Mouse (Mus musculus): Measurements from ENCODE around the gene Erg28. TPM values are rescaled to one million over a fixed set of nuclear protein-coding genes. Genes with fewer than 3 reads are reported as not detected.
A peak's percentile ranks its signal among the peaks of the same experiment; 100 is the strongest.

The Erg28 gene
- 89.0 and 101 TPM in 2 replicates for polyA plus RNA-seq (2014; fragmentation: Nextera tagmentation; extraction: Ambion mirVana)

DNA sequence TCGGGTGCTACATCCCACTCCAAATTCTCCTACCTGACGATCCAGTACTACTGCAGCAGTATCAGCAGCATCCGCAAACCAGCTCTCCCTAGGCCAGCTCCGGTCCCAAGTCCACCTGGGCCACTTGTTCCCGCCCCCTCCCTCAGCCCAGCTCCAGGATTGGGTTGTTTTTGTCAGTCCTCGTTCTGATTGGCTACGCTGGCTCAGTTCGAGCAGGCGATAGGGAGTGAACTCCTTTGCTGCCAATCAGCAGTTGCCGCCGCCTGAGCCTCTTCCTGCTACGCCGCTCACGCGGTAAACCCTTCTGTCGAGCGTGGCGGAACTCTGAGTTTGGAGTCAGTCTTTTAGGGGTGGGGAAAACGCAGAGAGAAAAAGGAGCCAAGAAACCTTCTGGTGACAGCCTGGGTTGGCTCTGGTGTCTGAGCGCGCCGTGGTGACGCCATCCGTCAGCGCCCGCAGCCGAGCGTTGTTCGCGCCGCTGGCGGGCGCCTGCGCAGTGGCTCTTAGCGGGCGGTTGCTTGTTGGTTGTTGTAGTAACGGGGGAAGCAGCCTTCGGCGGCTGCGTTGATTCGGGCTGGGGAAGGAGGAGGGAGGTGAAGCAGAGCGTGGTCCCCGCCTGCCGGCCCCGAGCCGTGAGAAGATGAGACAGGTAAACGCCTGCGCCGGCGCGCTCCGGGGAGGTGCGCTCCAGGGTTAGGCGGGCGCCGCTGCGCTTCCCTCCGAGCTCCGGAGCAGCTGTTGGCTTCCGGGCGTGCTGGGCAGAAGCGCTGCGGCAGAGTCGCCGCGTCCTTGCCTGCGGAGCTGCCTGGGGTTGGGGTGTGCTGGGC is at the start of gene Erg28, which contains the start of gene Ttll5:
TSS of gene Erg28 (minus strand) at position 113 of the 827 bp plus-strand sequence.
TSS of gene Ttll5 (plus strand) at position 222 of the 827 bp plus-strand sequence.
- DNase-seq (ENCODE audit: low spot score) (peak; percentile 95), ATAC-seq (ENCODE audit: low FRiP score) (peak; percentile 98)
- H3K4me3 ChIP-seq (replicated peaks; ENCODE audit: low read length), result peak within 1 kb of the TSS; percentile 71
- H3K36me3 ChIP-seq (replicated peaks; ENCODE audit: control insufficient read depth, insufficient read depth), result peaks cover 22% of the 10 kb centered on the region
- WGBS, result under 1% methylated on average over 67 of the region's 67 CpGs
- peak within 1 kb of the TSS; percentile 88 for H3K4me2 ChIP-seq (replicated peaks)
- H3K9me3 ChIP-seq (ENCODE audit: control insufficient read depth, low read length), result no peaks in the 10 kb centered on the region
- no peaks in the 10 kb centered on the region for H3K27me3 ChIP-seq (ENCODE audit: control insufficient read depth, insufficient read depth, low read length)
- peak within 1 kb of the TSS; percentile 95 for H3K27ac ChIP-seq
- peaks cover 20% of the 10 kb centered on the region for H3K4me1 ChIP-seq (replicated peaks; ENCODE audit: control insufficient read depth, insufficient read depth, low read length)
- H3K9ac ChIP-seq, result peak within 1 kb of the TSS; percentile 70

DNA sequence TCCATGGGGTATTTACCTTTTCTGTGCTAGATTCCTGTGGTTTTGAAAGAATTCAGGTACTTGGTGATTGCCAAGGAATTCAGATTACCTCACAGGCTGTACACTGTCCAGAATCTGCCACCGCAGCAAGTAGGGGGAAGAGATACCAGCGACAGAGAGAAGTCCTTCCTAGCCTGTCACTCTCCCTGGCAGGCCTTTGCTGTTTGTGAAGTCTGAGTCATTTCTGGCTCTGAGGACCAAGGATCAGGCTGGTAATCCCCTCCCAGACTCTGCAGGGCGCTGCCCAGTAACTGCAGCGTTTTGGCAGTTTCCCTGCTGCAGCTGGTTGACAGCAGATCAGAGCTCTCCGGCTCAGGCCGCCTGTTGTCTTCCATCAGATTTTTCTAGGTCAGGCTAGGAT is 45.1 kb upstream of the Erg28 start:
- Histone ChIP-seq H3K4me1 (replicated peaks; ENCODE audit: control insufficient read depth, insufficient read depth, low read length) (no peaks in the 10 kb centered on the region), H3K27ac (no peak overlapping the region), H3K27me3 (ENCODE audit: control insufficient read depth, insufficient read depth, low read length) (no peaks in the 10 kb centered on the region), H3K4me3 (replicated peaks; ENCODE audit: low read length) (no peak overlapping the region), H3K9ac (no peak overlapping the region), H3K9me3 (ENCODE audit: control insufficient read depth, low read length) (no peaks in the 10 kb centered on the region), H3K4me2 (replicated peaks) (no peak overlapping the region), H3K36me3 (replicated peaks; ENCODE audit: control insufficient read depth, insufficient read depth) (0 out of 2 replicates have a peak, but pooled peaks cover 3% of the 10 kb centered on the region)
- ATAC-seq (ENCODE audit: low FRiP score) (no peak), DNase-seq (ENCODE audit: low spot score) (no peak)
- 50% methylated on average over 6 of the region's 6 CpGs for WGBS

DNA sequence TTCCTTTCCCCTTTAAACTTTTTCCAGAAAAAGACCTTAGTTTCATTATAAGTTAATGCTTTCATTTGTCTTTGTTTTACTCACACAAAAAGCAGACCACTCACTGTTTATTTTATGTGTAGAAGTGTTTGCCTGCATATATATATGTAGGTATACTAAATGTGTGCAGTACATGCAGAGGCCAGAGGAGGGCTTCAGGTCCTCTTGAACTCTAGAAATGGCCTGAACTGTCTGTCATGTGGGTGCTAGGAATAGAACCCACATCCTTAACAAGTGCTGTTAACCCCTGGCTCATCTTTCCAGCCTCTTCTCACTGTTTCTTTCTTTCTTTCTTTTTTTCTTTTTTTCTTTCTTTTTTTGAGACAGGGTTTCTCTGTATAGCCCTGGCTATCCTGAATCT is 42.8 kb upstream of the Erg28 start:
- Histone ChIP-seq H3K4me2 (replicated peaks) (no peak overlapping the region), H3K9me3 (ENCODE audit: control insufficient read depth, low read length) (no peaks in the 10 kb centered on the region), H3K4me1 (replicated peaks; ENCODE audit: control insufficient read depth, insufficient read depth, low read length) (no peaks in the 10 kb centered on the region), H3K27me3 (ENCODE audit: control insufficient read depth, insufficient read depth, low read length) (no peaks in the 10 kb centered on the region), H3K36me3 (replicated peaks; ENCODE audit: control insufficient read depth, insufficient read depth) (peaks cover 14% of the 10 kb centered on the region; the same call in 1 of the 2 replicates), H3K9ac (no peak overlapping the region), H3K27ac (no peak overlapping the region), H3K4me3 (replicated peaks; ENCODE audit: low read length) (no peak overlapping the region)
- ATAC-seq (ENCODE audit: low FRiP score) (no peak), DNase-seq (ENCODE audit: low spot score) (no peak)

DNA sequence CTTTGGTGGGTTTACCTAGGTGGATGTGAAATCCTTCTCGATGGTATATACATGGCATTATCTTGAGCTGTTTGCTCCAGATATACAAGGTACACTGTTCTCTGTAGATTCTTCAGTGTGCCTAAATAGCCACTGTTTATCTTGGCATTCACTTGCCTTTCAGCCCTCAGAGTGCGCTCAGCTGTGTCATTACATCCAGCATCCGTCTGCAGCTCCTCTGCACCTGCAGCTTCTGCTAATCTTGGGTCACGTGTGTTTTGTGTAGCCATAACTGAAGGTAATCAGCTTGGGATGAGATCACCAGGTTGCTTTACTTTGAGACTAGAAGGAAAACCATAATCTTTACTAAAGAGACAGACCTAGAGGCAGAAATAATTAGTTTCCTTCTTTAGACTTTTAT is 42.3 kb upstream of the Erg28 start:
- Histone ChIP-seq H3K4me1 (replicated peaks; ENCODE audit: control insufficient read depth, insufficient read depth, low read length) (no peaks in the 10 kb centered on the region), H3K4me2 (replicated peaks) (no peak overlapping the region), H3K9ac (no peak overlapping the region), H3K27ac (no peak overlapping the region), H3K9me3 (ENCODE audit: control insufficient read depth, low read length) (no peaks in the 10 kb centered on the region), H3K36me3 (replicated peaks; ENCODE audit: control insufficient read depth, insufficient read depth) (peaks cover 14% of the 10 kb centered on the region; the same call in 1 of the 2 replicates), H3K27me3 (ENCODE audit: control insufficient read depth, insufficient read depth, low read length) (no peaks in the 10 kb centered on the region), H3K4me3 (replicated peaks; ENCODE audit: low read length) (no peak overlapping the region)
- ATAC-seq (ENCODE audit: low FRiP score) (no peak), DNase-seq (ENCODE audit: low spot score) (no peak)
- WGBS, result 73% methylated on average over 4 of the region's 4 CpGs

DNA sequence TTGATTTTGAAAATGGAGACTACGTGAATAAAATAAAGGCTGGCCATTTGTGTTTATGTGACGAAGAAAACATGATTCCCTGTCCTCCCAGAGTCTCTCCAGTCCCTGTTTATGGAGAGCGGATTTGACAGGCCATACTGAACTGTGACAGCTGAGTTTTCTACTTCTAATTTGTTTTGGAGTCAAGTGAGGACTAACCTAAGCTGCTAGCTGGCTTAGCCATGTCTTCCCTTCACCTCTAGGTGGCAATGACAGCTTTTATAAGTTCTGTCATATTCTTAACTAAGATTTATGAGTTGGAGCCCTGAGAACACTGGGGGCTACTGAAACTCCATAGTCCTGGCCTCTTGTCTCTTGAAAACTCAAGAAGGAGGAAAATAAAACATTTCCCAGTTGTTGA is 41.2 kb upstream of the Erg28 start:
- WGBS, result 88% methylated on average over 3 of the region's 3 CpGs
- H3K27me3 ChIP-seq (ENCODE audit: control insufficient read depth, insufficient read depth, low read length), result no peaks in the 10 kb centered on the region
- no peak overlapping the region for H3K27ac ChIP-seq
- H3K9ac ChIP-seq, result no peak overlapping the region
- no peaks in the 10 kb centered on the region for H3K4me1 ChIP-seq (replicated peaks; ENCODE audit: control insufficient read depth, insufficient read depth, low read length)
- DNase-seq (ENCODE audit: low spot score) (peak; percentile 67), ATAC-seq (ENCODE audit: low FRiP score) (0 out of 2 replicates have a peak, but pooled peaks have one; percentile 27)
- no peak overlapping the region for H3K4me3 ChIP-seq (replicated peaks; ENCODE audit: low read length)
- peaks cover 19% of the 10 kb centered on the region; the same call in 1 of the 2 replicates for H3K36me3 ChIP-seq (replicated peaks; ENCODE audit: control insufficient read depth, insufficient read depth)
- H3K4me2 ChIP-seq (replicated peaks), result no peak overlapping the region
- H3K9me3 ChIP-seq (ENCODE audit: control insufficient read depth, low read length), result no peaks in the 10 kb centered on the region

DNA sequence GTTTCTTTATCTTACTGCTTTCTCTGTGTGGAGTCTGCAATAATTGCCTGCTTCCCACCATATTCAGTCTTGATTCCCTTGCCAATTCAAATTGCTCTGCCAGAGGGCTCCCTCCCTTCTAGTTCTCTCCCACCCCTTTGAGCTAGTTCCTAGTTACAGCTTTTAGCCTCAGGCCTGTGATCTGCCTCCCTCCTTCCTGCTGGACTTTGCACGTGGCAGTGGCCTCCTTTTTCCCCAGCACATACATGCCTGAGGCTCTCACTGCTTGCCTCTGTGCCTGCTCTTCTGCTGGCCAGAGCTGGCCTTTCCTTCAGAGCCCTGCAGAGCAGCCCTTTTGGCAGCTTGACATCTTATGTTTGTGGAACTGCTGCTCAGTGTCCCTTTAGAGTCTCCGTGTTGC is 38.2 kb upstream of the Erg28 start:
- no peak for ATAC-seq (ENCODE audit: low FRiP score)
- no peaks in the 10 kb centered on the region for H3K27me3 ChIP-seq (ENCODE audit: control insufficient read depth, insufficient read depth, low read length)
- no peak overlapping the region for H3K4me3 ChIP-seq (replicated peaks; ENCODE audit: low read length)

DNA sequence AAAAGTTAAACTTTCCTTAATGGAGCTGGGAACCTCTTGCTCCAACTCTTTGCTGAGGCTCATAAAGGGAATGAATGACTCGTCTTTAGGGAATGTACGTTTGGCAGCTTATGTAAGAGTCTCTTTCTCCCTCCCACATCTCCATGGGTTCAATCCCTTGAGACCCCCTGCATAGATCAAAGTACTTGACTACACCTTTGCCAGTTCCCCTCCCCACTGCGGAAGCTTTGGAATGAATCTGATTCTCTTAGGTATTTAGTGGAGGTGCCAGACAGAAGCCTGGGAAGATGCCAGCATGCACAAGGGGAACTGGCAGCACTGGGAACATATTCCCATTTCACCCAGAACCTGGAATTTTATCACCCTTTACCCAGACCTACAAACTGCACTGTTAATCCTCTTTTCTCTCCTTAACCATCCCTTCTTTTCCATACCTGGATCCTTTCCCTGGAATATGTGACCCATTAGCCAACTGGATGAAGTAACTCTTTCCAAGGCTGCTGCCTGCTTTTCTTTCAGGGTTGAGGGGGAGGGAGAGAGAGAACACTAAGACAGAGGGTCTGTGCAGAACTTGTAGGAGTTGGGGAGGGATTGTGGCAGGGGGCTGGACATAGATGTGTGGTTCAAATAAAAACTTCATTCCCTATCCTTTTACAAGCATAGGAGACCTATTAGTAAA is 35.3 kb upstream of the Erg28 start:
- no peak overlapping the region for H3K27ac ChIP-seq
- H3K9ac ChIP-seq, result no peak overlapping the region
- H3K9me3 ChIP-seq (ENCODE audit: control insufficient read depth, low read length), result no peaks in the 10 kb centered on the region
- no peak overlapping the region for H3K4me3 ChIP-seq (replicated peaks; ENCODE audit: low read length)
- 59% methylated on average over 3 of the region's 3 CpGs for WGBS
- ATAC-seq (ENCODE audit: low FRiP score), result no peak
- no peak overlapping the region for H3K4me2 ChIP-seq (replicated peaks)
- H3K36me3 ChIP-seq (replicated peaks; ENCODE audit: control insufficient read depth, insufficient read depth), result peaks cover 18% of the 10 kb centered on the region; the same call in 1 of the 2 replicates
- DNase-seq (ENCODE audit: low spot score), result no peak
- H3K4me1 ChIP-seq (replicated peaks; ENCODE audit: control insufficient read depth, insufficient read depth, low read length), result no peaks in the 10 kb centered on the region
- no peaks in the 10 kb centered on the region for H3K27me3 ChIP-seq (ENCODE audit: control insufficient read depth, insufficient read depth, low read length)

More for the DNA sequence above, 38.2 kb upstream of the Erg28 start:
- Histone ChIP-seq H3K9ac (no peak overlapping the region), H3K4me2 (replicated peaks) (no peak overlapping the region), H3K9me3 (ENCODE audit: control insufficient read depth, low read length) (no peaks in the 10 kb centered on the region), H3K36me3 (replicated peaks; ENCODE audit: control insufficient read depth, insufficient read depth) (peaks cover 19% of the 10 kb centered on the region; the same call in 1 of the 2 replicates), H3K4me1 (replicated peaks; ENCODE audit: control insufficient read depth, insufficient read depth, low read length) (no peaks in the 10 kb centered on the region), H3K27ac (no peak overlapping the region)
- DNase-seq (ENCODE audit: low spot score), result no peak
- WGBS, result 51% methylated on average over 2 of the region's 2 CpGs

DNA sequence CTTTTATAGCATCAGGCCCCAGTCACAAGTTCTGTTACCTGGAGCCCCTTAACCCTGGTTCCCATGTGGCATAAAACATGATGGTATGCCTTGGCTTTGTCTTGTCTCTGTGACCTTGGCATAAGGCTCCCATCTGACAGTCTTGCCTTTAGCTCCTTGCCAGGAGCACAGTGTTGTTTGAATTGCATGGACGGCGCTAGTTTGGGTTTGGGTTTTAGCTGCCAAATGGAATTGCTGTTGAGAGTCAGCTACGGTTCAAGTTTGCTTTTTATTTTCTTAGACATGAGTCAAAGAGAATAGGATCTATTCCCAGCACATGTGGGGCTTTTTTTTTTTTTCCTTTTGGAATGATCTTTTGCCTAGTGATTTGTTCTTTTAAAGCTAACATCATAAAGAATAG is 34.8 kb upstream of the Erg28 start:
- no peaks in the 10 kb centered on the region for H3K9me3 ChIP-seq (ENCODE audit: control insufficient read depth, low read length)
- H3K4me1 ChIP-seq (replicated peaks; ENCODE audit: control insufficient read depth, insufficient read depth, low read length), result no peaks in the 10 kb centered on the region
- WGBS, result 66% methylated on average over 3 of the region's 3 CpGs
- H3K27me3 ChIP-seq (ENCODE audit: control insufficient read depth, insufficient read depth, low read length), result no peaks in the 10 kb centered on the region
- DNase-seq (ENCODE audit: low spot score) (no peak), ATAC-seq (ENCODE audit: low FRiP score) (no peak)
- no peak overlapping the region for H3K4me3 ChIP-seq (replicated peaks; ENCODE audit: low read length)
- H3K27ac ChIP-seq, result no peak overlapping the region
- H3K36me3 ChIP-seq (replicated peaks; ENCODE audit: control insufficient read depth, insufficient read depth), result peaks cover 13% of the 10 kb centered on the region; the same call in 1 of the 2 replicates
- H3K4me2 ChIP-seq (replicated peaks), result no peak overlapping the region
- H3K9ac ChIP-seq, result no peak overlapping the region

DNA sequence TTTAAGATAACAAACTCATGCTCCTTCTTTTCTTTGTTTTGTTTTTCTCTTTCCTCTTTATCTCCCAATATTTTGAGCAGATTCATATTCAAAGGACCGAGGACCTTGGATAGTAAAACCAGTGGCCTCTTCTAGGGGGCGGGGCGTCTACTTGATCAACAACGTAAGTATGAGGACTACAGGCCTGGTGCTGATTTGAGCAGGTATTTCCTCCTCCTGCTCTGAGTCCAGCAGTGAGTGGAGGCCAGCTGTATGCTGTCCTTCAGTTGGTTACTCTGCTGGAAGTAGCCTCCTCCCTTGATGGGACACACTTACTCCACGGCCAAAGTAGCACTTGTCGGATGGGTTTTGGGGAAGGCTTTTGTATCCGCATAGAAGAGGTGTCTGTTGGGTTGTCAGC is 33.0 kb upstream of the Erg28 start:
- WGBS, result 95% methylated on average over 7 of the region's 7 CpGs
- no peak overlapping the region for H3K27ac ChIP-seq

More for the DNA sequence above, 33.0 kb upstream of the Erg28 start:
- ATAC-seq (ENCODE audit: low FRiP score) (no peak), DNase-seq (ENCODE audit: low spot score) (no peak)
- Histone ChIP-seq H3K36me3 (replicated peaks; ENCODE audit: control insufficient read depth, insufficient read depth) (peaks cover 5% of the 10 kb centered on the region; the same call in 1 of the 2 replicates), H3K27me3 (ENCODE audit: control insufficient read depth, insufficient read depth, low read length) (no peaks in the 10 kb centered on the region), H3K9ac (no peak overlapping the region), H3K4me3 (replicated peaks; ENCODE audit: low read length) (no peak overlapping the region), H3K9me3 (ENCODE audit: control insufficient read depth, low read length) (no peaks in the 10 kb centered on the region), H3K4me2 (replicated peaks) (no peak overlapping the region), H3K4me1 (replicated peaks; ENCODE audit: control insufficient read depth, insufficient read depth, low read length) (no peaks in the 10 kb centered on the region)
